Mouse (Mus musculus) lung, adult 2 months (tissue): ENCODE measurements around the gene Klhl29.

Experiments used
- CTCF ChIP-seq: fragments of 200-500 bp; IDR thresholded peaks from 2 replicates; pipeline ENCODE4 v1.5.1; 2011; ENCODE audit warnings: mild to moderate bottlenecking, low read length, control low read depth; ENCODE audit not compliant: insufficient read depth
- POLR2A ChIP-seq: fragments of 200-500 bp; IDR thresholded peaks from 2 replicates; pipeline ENCODE4 v1.6.1; 2011; ENCODE audit warnings: low read depth, mild to moderate bottlenecking, control low read depth, low read length, borderline replicate concordance; ENCODE audit errors: extremely low read depth

- TF ChIP-seq CTCF = no peak
- TF ChIP-seq POLR2A = no peak
These were observed 260.9 kb downstream of the Klhl29 start for GRCm38 (mm10) chr12:5114631-5115030.
